ENCODE assay signal across 11 mouse cellular contexts in genomic region chr6:46918701-46919274, GRCm38 (mm10).
DNase-seq lines count a peak whose midpoint lies in the region; TF ChIP-seq lines count a peak whose summit lies in the region.
"Had no signal": no experiment of that assay in that cellular context is flagged by ENCODE, and none has a peak within 500 bp of the region (broad histone marks: within the 10 kb centered on the region; RNA-seq: fewer than 3 reads in every experiment).

No protein-coding gene starts in this region.

- intact Hi-C loops in heart, postnatal 36 days (cut with DNase I), result no loop called here

- peak; percentile 9 for DNase-seq in embryo, embryonic 10.5 days (ENCODE audit: low spot score)
- no peak for DNase-seq in embryo, embryonic 9.5 days (ENCODE audit: extremely low spot score)
- peak in 1 of 2 experiments; percentile 11 for DNase-seq in layer of hippocampus, adult 2 months (ENCODE audit: low spot score in 2 of 2)
- no peak for DNase-seq in layer of hippocampus, adult 8-10 months (ENCODE audit: low spot score in 2 of 2)
- DNase-seq in right cerebral cortex, adult 18-20 months, result peak; percentile 3
- no peak for DNase-seq in right cerebral cortex, postnatal 4 days
- no peak for DNase-seq in heart, postnatal 36 days
- no peak for DNase-seq in yolk sac, embryonic 10.5 days (ENCODE audit: low spot score)
- DNase-seq: adrenal gland, postnatal 10 days; gastrocnemius, postnatal 10 days had no signal

- peak; percentile 71 for TF ChIP-seq CTCF in layer of hippocampus, adult 2 months (conservative IDR thresholded peaks at IDR 0.05)

- H3K4me3 ChIP-seq in layer of hippocampus, adult 2 months, result no peak overlapping the region
- H3K4me3 ChIP-seq: heart, embryonic 15.5 days had no signal

- H3K27ac ChIP-seq in layer of hippocampus, adult 2 months, result no peak overlapping the region
- H3K27ac ChIP-seq: heart, embryonic 15.5 days had no signal

Comparison
In these comparisons a context has a peak if more than half of its experiments do, and no peak if none do; other contexts are left out.
1. DNase-seq: peak in embryo, embryonic 10.5 days (single experiment) and right cerebral cortex, adult 18-20 months (single experiment); none in embryo, embryonic 9.5 days (single experiment), layer of hippocampus, adult 8-10 months (0 of 2), right cerebral cortex, postnatal 4 days (single experiment), heart, postnatal 36 days (0 of 2) and yolk sac, embryonic 10.5 days (single experiment).